Mouse (Mus musculus): Measurements from ENCODE around the gene Hk3.

The Hk3 gene

GRCm38 (mm10) chr13:55021194-55021779 is at the start of gene Hk3:
TSS of gene Hk3 (minus strand) at chr13:55021385.
- no peak for DNase-seq (ENCODE audit: low spot score in 2 of 2)

- DNase-seq (ENCODE audit: low spot score in 2 of 2) = no peak
These were observed 48.5 kb upstream of the Hk3 start for GRCm38 (mm10) chr13:55069719-55070118.

GRCm38 (mm10) chr13:55063276-55063675 is 42.1 kb upstream of the Hk3 start:
- DNase-seq (ENCODE audit: low spot score in 2 of 2) = no peak

- no peak for DNase-seq (ENCODE audit: low spot score in 2 of 2)
These were observed 36.9 kb upstream of the Hk3 start for GRCm38 (mm10) chr13:55058042-55058441.

GRCm38 (mm10) chr13:55047706-55048105 is 26.5 kb upstream of the Hk3 start:
- DNase-seq (ENCODE audit: low spot score in 2 of 2) = no peak

GRCm38 (mm10) chr13:55040016-55040415 is 18.8 kb upstream of the Hk3 start:
- DNase-seq (ENCODE audit: low spot score in 2 of 2) = no peak

GRCm38 (mm10) chr13:55024215-55024614 is 3.0 kb upstream of the Hk3 start:
- no peak for DNase-seq (ENCODE audit: low spot score in 2 of 2)

- no peak for DNase-seq (ENCODE audit: low spot score in 2 of 2)
These were observed 1.5 kb upstream of the Hk3 start for GRCm38 (mm10) chr13:55022715-55023114.

- no peak for DNase-seq (ENCODE audit: low spot score in 2 of 2)
These were observed 1.1 kb upstream of the Hk3 start for GRCm38 (mm10) chr13:55022256-55022655.

- no peak for DNase-seq (ENCODE audit: low spot score in 2 of 2)
These were observed 1.1 kb downstream of the Hk3 start for GRCm38 (mm10) chr13:55020051-55020450.

GRCm38 (mm10) chr13:55019181-55019580 is 2.0 kb downstream of the Hk3 start:
- no peak for DNase-seq (ENCODE audit: low spot score in 2 of 2)

- no peak for DNase-seq (ENCODE audit: low spot score in 2 of 2)
These were observed 2.5 kb downstream of the Hk3 start for GRCm38 (mm10) chr13:55018700-55019099.

- DNase-seq (ENCODE audit: low spot score in 2 of 2) = no peak
These were observed 3.1 kb downstream of the Hk3 start for GRCm38 (mm10) chr13:55017898-55018599.

- no peak for DNase-seq (ENCODE audit: low spot score in 2 of 2)
These were observed 3.9 kb downstream of the Hk3 start for GRCm38 (mm10) chr13:55017154-55017897.

GRCm38 (mm10) chr13:55014451-55014850 is 6.7 kb downstream of the Hk3 start:
- DNase-seq (ENCODE audit: low spot score in 2 of 2) = no peak

- no peak for DNase-seq (ENCODE audit: low spot score in 2 of 2)
These were observed 7.4 kb downstream of the Hk3 start for GRCm38 (mm10) chr13:55013702-55014344.

GRCm38 (mm10) chr13:55011981-55012478 is 9.2 kb downstream of the Hk3 start:
- no peak for DNase-seq (ENCODE audit: low spot score in 2 of 2)

- no peak for DNase-seq (ENCODE audit: low spot score in 2 of 2)
These were observed 10.1 kb downstream of the Hk3 start for GRCm38 (mm10) chr13:55011103-55011502.

GRCm38 (mm10) chr13:55008589-55008988 is 12.6 kb downstream of the Hk3 start:
- no peak for DNase-seq (ENCODE audit: low spot score in 2 of 2)

- no peak for DNase-seq (ENCODE audit: low spot score in 2 of 2)
These were observed 14.8 kb downstream of the Hk3 start for GRCm38 (mm10) chr13:55006415-55006742.

GRCm38 (mm10) chr13:55005691-55006414 is 15.3 kb downstream of the Hk3 start:
- DNase-seq (ENCODE audit: low spot score in 2 of 2) = no peak

- DNase-seq (ENCODE audit: low spot score in 2 of 2) = no peak
These were observed 16.5 kb downstream of the Hk3 start for GRCm38 (mm10) chr13:55004646-55005045.

All from frontal cortex, postnatal 25 days (tissue).